ENCODE assay signal across 7 mouse cellular contexts in genomic region chr16:93883423-93884085, GRCm38 (mm10). TPM values are rescaled to one million over a fixed set of nuclear protein-coding genes. Genes with fewer than 3 reads are reported as not detected.
DNase-seq lines count a peak whose midpoint lies in the region; ATAC-seq and TF ChIP-seq lines count a peak whose summit lies in the region.

Gene Chaf1b, plus strand, starts transcription at chr16:93883901.

- H3K4me2 ChIP-seq in intestine, postnatal 0 days (replicated peaks; ENCODE audit: low read depth), result peak within 1 kb of the TSS; percentile 96
- peak within 1 kb of the TSS; percentile 89 for H3K4me2 ChIP-seq in midbrain, embryonic 12.5 days (replicated peaks)

- ATAC-seq in intestine, postnatal 0 days, result peak; percentile 93
- ATAC-seq in midbrain, embryonic 12.5 days (ENCODE audit: low FRiP score, low read depth), result peak; percentile 96

- H3K36me3 ChIP-seq in embryonic facial prominence, embryonic 10.5 days (replicated peaks), result peaks cover 27% of the 10 kb centered on the region
- H3K36me3 ChIP-seq in intestine, postnatal 0 days (ENCODE audit: control insufficient read depth, insufficient read depth), result no peaks in the 10 kb centered on the region
- H3K36me3 ChIP-seq in midbrain, embryonic 12.5 days, result peaks cover 16% of the 10 kb centered on the region
- H3K36me3 ChIP-seq in small intestine, adult 2 months (ENCODE audit: control insufficient read depth, insufficient read depth, low read length), result no peaks in the 10 kb centered on the region

- peak within 1 kb of the TSS; percentile 82 for H3K4me3 ChIP-seq in embryonic facial prominence, embryonic 10.5 days
- peak within 1 kb of the TSS; percentile 87 for H3K4me3 ChIP-seq in intestine, postnatal 0 days (ENCODE audit: low read depth, low read length)
- H3K4me3 ChIP-seq in midbrain, embryonic 12.5 days, result peak within 1 kb of the TSS; percentile 79
- H3K4me3 ChIP-seq in small intestine, adult 2 months (ENCODE audit: low read depth, low read length), result peak within 1 kb of the TSS; percentile 87

- no peaks in the 10 kb centered on the region for H3K27me3 ChIP-seq in embryonic facial prominence, embryonic 10.5 days (replicated peaks; ENCODE audit: low read depth, poor library complexity, severe bottlenecking)
- H3K27me3 ChIP-seq in intestine, postnatal 0 days (replicated peaks; ENCODE audit: control insufficient read depth, insufficient read depth, low read length), result no peaks in the 10 kb centered on the region
- peaks cover 3% of the 10 kb centered on the region; the same call in 1 of the 2 replicates for H3K27me3 ChIP-seq in midbrain, embryonic 12.5 days
- no peaks in the 10 kb centered on the region for H3K27me3 ChIP-seq in small intestine, adult 2 months (ENCODE audit: control insufficient read depth, insufficient read depth, low read length)

- no peak for TF ChIP-seq CTCF in intestine, postnatal 0 days (IDR thresholded peaks at IDR 0.05; ENCODE audit: low read depth)
- TF ChIP-seq CTCF in small intestine, adult 2 months (IDR thresholded peaks at IDR 0.05; ENCODE audit: extremely low read depth, insufficient read length, insufficient replicate concordance, low read depth, low read length), result 0 out of 2 replicates have a peak, but pooled peaks have one; percentile 11

- H3K9me3 ChIP-seq in embryonic facial prominence, embryonic 10.5 days, result no peaks in the 10 kb centered on the region
- H3K9me3 ChIP-seq in intestine, postnatal 0 days (ENCODE audit: control insufficient read depth), result no peaks in the 10 kb centered on the region
- H3K9me3 ChIP-seq in midbrain, embryonic 12.5 days, result no peaks in the 10 kb centered on the region

- intact Hi-C loops in left cerebral cortex, postnatal 4 days (cut with DNase I), result no loop called here

- peak within 1 kb of the TSS; percentile 89 for H3K27ac ChIP-seq in embryonic facial prominence, embryonic 10.5 days (replicated peaks)
- peak within 1 kb of the TSS; percentile 0; the same call in 1 of the 2 replicates for H3K27ac ChIP-seq in intestine, postnatal 0 days (ENCODE audit: low read depth, low read length)
- H3K27ac ChIP-seq in midbrain, embryonic 12.5 days (replicated peaks), result 0 out of 2 replicates have a peak within 1 kb of the TSS, but pooled peaks have one; percentile 26
- no peak within 1 kb of the TSS for H3K27ac ChIP-seq in small intestine, adult 2 months (ENCODE audit: insufficient read depth, low read depth, low read length)

- H3K9ac ChIP-seq in intestine, postnatal 0 days (ENCODE audit: low read depth, low read length), result peak within 1 kb of the TSS; percentile 65
- peak within 1 kb of the TSS; percentile 73 for H3K9ac ChIP-seq in midbrain, embryonic 12.5 days (replicated peaks)

- DNase-seq in adrenal gland, postnatal 10 days, result peak; percentile 99
- DNase-seq in embryonic facial prominence, embryonic 10.5 days (ENCODE audit: low spot score), result peak; percentile 99
- peak; percentile 66 for DNase-seq in gonadal fat pad, adult 2 months (ENCODE audit: low read depth)
- peak; percentile 98 for DNase-seq in left cerebral cortex, postnatal 4 days

- under 1% methylated on average over 54 of the region's 54 CpGs for WGBS in embryonic facial prominence, embryonic 10.5 days
- WGBS in intestine, postnatal 0 days, result under 1% methylated on average over 54 of the region's 54 CpGs
- WGBS in midbrain, embryonic 12.5 days, result under 1% methylated on average over 54 of the region's 54 CpGs
- WGBS in small intestine, adult 2 months, result under 1% methylated on average over 54 of the region's 54 CpGs

- peaks cover 34% of the 10 kb centered on the region for H3K4me1 ChIP-seq in embryonic facial prominence, embryonic 10.5 days
- H3K4me1 ChIP-seq in intestine, postnatal 0 days (replicated peaks; ENCODE audit: control insufficient read depth, insufficient read depth, low read length), result no peaks in the 10 kb centered on the region
- peaks cover 22% of the 10 kb centered on the region; the same call in 1 of the 2 replicates for H3K4me1 ChIP-seq in midbrain, embryonic 12.5 days
- H3K4me1 ChIP-seq in small intestine, adult 2 months (ENCODE audit: control insufficient read depth, insufficient read depth, insufficient read length, low read length), result peaks cover 3% of the 10 kb centered on the region; the same call in 1 of the 2 replicates

- peak; percentile 32; the same call in 1 of the 2 replicates for TF ChIP-seq POLR2A in small intestine, adult 2 months (IDR thresholded peaks at IDR 0.05; ENCODE audit: low read depth, low read length)

RNA-seq across cellular contexts. Expression of gene Chaf1b, which starts in this region (rescaled TPM):
- total RNA-seq in adrenal gland, postnatal 10 days (2021), result 10 to 100 TPM; 10.1 to 14.5 TPM
- 138 and 142 TPM in 2 replicates for polyA plus RNA-seq in embryonic facial prominence, embryonic 10.5 days (2016; fragmentation: Nextera tagmentation; extraction: Ambion mirVana)
- 4.5 and 5.3 TPM in 2 replicates for polyA plus RNA-seq in gonadal fat pad, adult 2 months (2012; rRNA removed)
- 18.6 and 19.4 TPM in 2 replicates for polyA plus RNA-seq in intestine, postnatal 0 days (2015; fragmentation: Nextera tagmentation; extraction: Ambion mirVana)
- total RNA-seq in left cerebral cortex, postnatal 4 days (2021), result 1 to 10 TPM; 7.6 to 8.2 TPM
- polyA plus RNA-seq in midbrain, embryonic 12.5 days (2016; fragmentation: Nextera tagmentation; extraction: Ambion mirVana), result 70.1 and 71.6 TPM in 2 replicates
- 2.4 and 3.3 TPM in 2 replicates for polyA plus RNA-seq in small intestine, adult 2 months (2012; rRNA removed)
